ENCODE assay signal across 7 mouse cellular contexts in genomic region chr5:114537308-114538020, GRCm38 (mm10). TPM values are rescaled to one million over a fixed set of nuclear protein-coding genes. Genes with fewer than 3 reads are reported as not detected.
DNase-seq lines count a peak whose midpoint lies in the region; ATAC-seq lines count a peak whose summit lies in the region.

No protein-coding gene starts in this region.

- H3K36me3 ChIP-seq in megakaryocyte, embryonic 14.5 days (replicated peaks; ENCODE audit: low read length): no peaks in the 10 kb centered on the region
- H3K36me3 ChIP-seq in forebrain, embryonic 15.5 days: no peaks in the 10 kb centered on the region
- no peaks in the 10 kb centered on the region for H3K36me3 ChIP-seq in limb, embryonic 13.5 days
- H3K36me3 ChIP-seq in stomach, embryonic 16.5 days (ENCODE audit: control insufficient read depth, insufficient read depth, low read length): no peaks in the 10 kb centered on the region

- peaks cover 8% of the 10 kb centered on the region for H3K9me3 ChIP-seq in megakaryocyte, embryonic 14.5 days
- no peaks in the 10 kb centered on the region for H3K9me3 ChIP-seq in forebrain, embryonic 15.5 days
- H3K9me3 ChIP-seq in limb, embryonic 13.5 days: 0 out of 2 replicates have a peak, but pooled peaks cover under 1% of the 10 kb centered on the region
- no peaks in the 10 kb centered on the region for H3K9me3 ChIP-seq in stomach, embryonic 16.5 days (replicated peaks; ENCODE audit: control insufficient read depth, low read length)

- 4% methylated on average over 26 of the region's 26 CpGs for WGBS in forebrain, embryonic 15.5 days
- WGBS in limb, embryonic 13.5 days: 8% methylated on average over 26 of the region's 26 CpGs
- WGBS in stomach, embryonic 16.5 days: 11% methylated on average over 26 of the region's 26 CpGs

- no peak for ATAC-seq in megakaryocyte, adult 5-6 weeks (ENCODE audit: poor library complexity, severe bottlenecking)
- ATAC-seq in forebrain, embryonic 15.5 days (replicated peaks): peak; percentile 59
- no peak for ATAC-seq in limb, embryonic 13.5 days (ENCODE audit: low FRiP score, low read depth)
- no peak for ATAC-seq in stomach, embryonic 16.5 days (ENCODE audit: insufficient read depth, low FRiP score)

- H3K9ac ChIP-seq in forebrain, embryonic 15.5 days (replicated peaks): no peak overlapping the region
- H3K9ac ChIP-seq in limb, embryonic 13.5 days: peak overlapping the region; percentile 25; the same call in 1 of the 2 replicates
- peak overlapping the region; percentile 6; the same call in 1 of the 2 replicates for H3K9ac ChIP-seq in stomach, embryonic 16.5 days (ENCODE audit: low read length)

- peak overlapping the region; percentile 44; the same call in 1 of the 2 replicates for H3K27ac ChIP-seq in forebrain, embryonic 15.5 days (replicated peaks)
- H3K27ac ChIP-seq in limb, embryonic 13.5 days: no peak overlapping the region
- no peak overlapping the region for H3K27ac ChIP-seq in stomach, embryonic 16.5 days (ENCODE audit: low read length)

- no peak for DNase-seq in testis, postnatal 14 days (ENCODE audit: low spot score)
- DNase-seq in adrenal gland, adult 18-20 months (ENCODE audit: low spot score in 2 of 2): no peak

- peaks cover 80% of the 10 kb centered on the region for H3K27me3 ChIP-seq in megakaryocyte, embryonic 14.5 days (replicated peaks)
- no peaks in the 10 kb centered on the region; the same call in 1 of the 2 replicates for H3K27me3 ChIP-seq in forebrain, embryonic 15.5 days
- H3K27me3 ChIP-seq in limb, embryonic 13.5 days: peaks cover 39% of the 10 kb centered on the region
- H3K27me3 ChIP-seq in stomach, embryonic 16.5 days (ENCODE audit: control insufficient read depth, insufficient read depth, low read length): 0 out of 2 replicates have a peak, but pooled peaks cover 3% of the 10 kb centered on the region

- H3K4me1 ChIP-seq in megakaryocyte, embryonic 14.5 days: peaks cover 13% of the 10 kb centered on the region
- peaks cover 38% of the 10 kb centered on the region for H3K4me1 ChIP-seq in forebrain, embryonic 15.5 days
- H3K4me1 ChIP-seq in limb, embryonic 13.5 days: peaks cover 43% of the 10 kb centered on the region
- 0 out of 2 replicates have a peak, but pooled peaks cover 4% of the 10 kb centered on the region for H3K4me1 ChIP-seq in stomach, embryonic 16.5 days (ENCODE audit: control insufficient read depth, insufficient read depth, low read length)

- H3K4me3 ChIP-seq in megakaryocyte, embryonic 14.5 days (replicated peaks): peak overlapping the region; percentile 38
- no peak overlapping the region for H3K4me3 ChIP-seq in forebrain, embryonic 15.5 days
- H3K4me3 ChIP-seq in limb, embryonic 13.5 days: peak overlapping the region; percentile 15
- 0 out of 2 replicates have a peak overlapping the region, but pooled peaks have one; percentile 10 for H3K4me3 ChIP-seq in stomach, embryonic 16.5 days (replicated peaks; ENCODE audit: low read length)

- H3K4me2 ChIP-seq in forebrain, embryonic 15.5 days (replicated peaks): peak overlapping the region; percentile 29
- H3K4me2 ChIP-seq in limb, embryonic 13.5 days (replicated peaks): peak overlapping the region; percentile 52
- 0 out of 2 replicates have a peak overlapping the region, but pooled peaks have one; percentile 1 for H3K4me2 ChIP-seq in stomach, embryonic 16.5 days (ENCODE audit: low read depth, low read length)

RNA-seq across cellular contexts. Expression of gene Fam222a, which starts 30.4 kb away (rescaled TPM):
- 0.34 and 9.8 TPM in 2 replicates for polyA plus RNA-seq in megakaryocyte, embryonic 14.5 days (2012; ENCODE audit: insufficient read depth, low replicate concordance)
- 0.16 and 0.22 TPM in 2 replicates for total RNA-seq in megakaryocyte, adult 5-6 weeks (2015)
- 0.11 and 0.69 TPM in 2 replicates for total RNA-seq in megakaryocyte, adult 5-6 weeks (2017)
- polyA plus RNA-seq in forebrain, embryonic 15.5 days (2015; fragmentation: Nextera tagmentation; extraction: Ambion mirVana): 5.2 and 5.6 TPM in 2 replicates
- polyA plus RNA-seq in limb, embryonic 13.5 days (2015; fragmentation: Nextera tagmentation; extraction: Ambion mirVana): 0.69 and 0.72 TPM in 2 replicates
- polyA plus RNA-seq in stomach, embryonic 16.5 days (2015; fragmentation: Nextera tagmentation; extraction: Ambion mirVana): 1.4 and 1.6 TPM in 2 replicates
- 10 to 100 TPM; 62.7 to 76.0 TPM for total RNA-seq in adrenal gland, adult 18-20 months (2021)

Comparison
In these comparisons a context has a peak if more than half of its experiments do, and no peak if none do; other contexts are left out.
1. H3K4me2 ChIP-seq: peak in every context shown above with its lines; median percentile 52 in limb, embryonic 13.5 days; 29 in forebrain, embryonic 15.5 days; 1 in stomach, embryonic 16.5 days.